Mouse (Mus musculus) heart, postnatal 0 days (tissue): ENCODE measurements around the gene Pgm1.

Experiments used
- CTCF ChIP-seq: IDR thresholded peaks from 2 replicates; pipeline ENCODE4 v1.5.1; 2016; ENCODE audit warnings: antibody characterized with exemption, control low read depth, low read depth
- EP300 ChIP-seq: IDR thresholded peaks from 2 replicates; pipeline ENCODE4 v1.6.1; 2016; ENCODE audit warnings: antibody characterized with exemption, low read depth

- TF ChIP-seq CTCF: no peak
- no peak for TF ChIP-seq EP300
These were observed 44.7 kb downstream of the Pgm1 start for GRCm38 (mm10) chr4:99973931-99974330.
